Mouse (Mus musculus) frontal cortex, postnatal 36 days (tissue): ENCODE data around the gene Snip1.
A peak's percentile ranks its signal among the peaks of the same experiment; 100 is the strongest.

Source experiments
- DNase-seq, 2 experiments: peaks; one replicate each; pipeline ENCODE4 v3.0.0; 2022; ENCODE audit warnings: low spot score in 2 of 2

Snip1 gene

DNA sequence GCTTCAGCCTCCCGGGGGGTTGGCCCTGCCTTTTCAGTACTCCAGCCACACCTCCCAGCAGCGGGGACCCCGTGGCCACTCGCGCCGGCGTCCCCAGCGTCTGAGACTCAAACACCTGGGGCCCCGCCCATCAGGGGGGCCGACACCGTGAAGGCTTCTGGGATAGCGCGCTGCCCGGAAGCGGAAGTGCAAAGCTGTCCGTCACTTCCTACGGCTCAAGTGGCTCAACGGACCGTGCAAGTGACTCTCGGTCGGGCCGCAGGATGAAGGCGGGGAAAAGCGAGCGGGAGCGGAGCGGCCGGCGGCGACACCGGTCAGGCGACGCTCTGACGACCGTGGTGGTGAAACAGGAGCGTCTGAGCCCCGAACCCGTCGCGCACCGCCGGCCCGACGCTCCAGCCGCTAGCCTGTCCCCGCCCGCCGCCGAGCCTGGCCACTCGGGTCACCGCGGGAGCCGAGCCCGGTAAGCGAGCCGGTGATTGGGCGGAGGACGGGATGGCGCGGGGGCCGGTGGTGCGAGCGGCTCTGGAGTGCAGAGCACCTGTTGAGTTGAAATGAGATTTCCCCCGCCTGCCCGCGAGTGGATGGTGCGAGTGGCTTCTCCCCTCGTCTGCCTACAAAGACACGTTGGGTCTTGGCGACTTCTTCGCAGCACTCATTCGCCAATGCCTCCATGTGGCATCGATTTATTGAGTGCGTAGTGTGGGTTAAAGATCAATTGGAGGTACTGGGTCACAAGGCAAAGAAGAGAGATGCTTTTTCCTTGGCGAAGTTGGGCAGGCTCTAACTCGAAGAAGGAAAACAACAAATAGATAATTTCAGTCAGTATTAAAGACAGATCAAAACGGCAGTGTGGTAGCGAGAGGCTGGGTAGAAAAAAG is at the start of gene Snip1:
Gene Snip1 (plus strand): TSS at position 183 of the 881 bp plus-strand sequence.
- peak; percentile 96 to 97 for DNase-seq

DNA sequence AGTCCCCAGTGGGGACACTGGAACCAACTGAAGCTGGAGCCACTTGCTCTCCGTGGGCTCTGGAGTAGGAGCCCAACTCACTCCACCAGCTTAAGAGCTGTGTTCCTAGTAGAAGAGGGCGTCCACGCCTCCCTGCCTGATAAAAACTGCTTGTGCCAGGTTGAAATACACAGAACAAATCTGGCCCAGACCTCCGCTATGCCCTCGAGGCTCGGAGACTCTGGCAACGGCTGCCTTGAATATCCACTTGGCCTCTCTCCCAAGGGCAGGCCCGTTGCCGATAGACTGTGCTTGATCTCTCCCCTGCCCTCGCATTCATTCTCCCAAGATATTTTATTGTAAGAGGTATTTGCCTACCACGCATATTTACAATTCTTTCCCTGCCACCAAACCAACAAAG is 49.0 kb upstream of the Snip1 start:
- DNase-seq: no peak

DNA sequence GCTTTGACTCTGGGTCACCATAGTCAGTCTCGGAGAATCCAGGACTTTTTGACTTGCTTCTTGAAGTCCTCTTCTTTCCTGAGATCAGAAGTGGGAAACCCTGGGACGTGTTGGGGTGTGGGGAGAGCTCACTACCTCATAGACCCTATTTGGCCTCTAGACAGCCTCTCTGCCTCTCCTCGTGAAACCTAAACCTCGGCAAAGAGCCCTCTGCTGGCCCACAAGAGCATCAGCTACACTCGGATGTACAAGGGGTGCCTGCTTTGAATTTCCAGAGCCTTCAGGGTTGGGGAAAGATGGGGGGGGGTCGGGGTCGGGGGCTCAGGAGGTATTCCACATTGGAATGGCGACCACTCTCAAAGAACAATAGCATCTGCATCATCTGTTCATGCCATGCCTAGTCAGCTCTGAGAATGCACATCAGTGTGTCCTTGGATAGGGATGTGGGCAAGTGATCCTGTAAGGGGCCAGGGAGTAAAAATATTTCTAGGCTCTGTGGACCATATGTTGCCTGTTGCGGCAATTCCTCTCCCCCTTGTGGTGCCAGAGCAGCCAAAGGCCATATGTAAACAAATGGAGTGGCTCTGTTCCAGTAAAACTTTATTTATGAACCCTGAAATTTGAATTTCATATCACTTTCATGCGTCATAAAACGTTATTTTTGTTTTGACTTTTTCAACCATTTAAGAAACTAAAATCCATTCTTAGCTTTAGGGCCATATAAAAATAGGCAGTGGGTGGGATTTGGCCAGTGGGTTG is 45.5 kb upstream of the Snip1 start:
- peak; percentile 26 to 27 for DNase-seq

DNA sequence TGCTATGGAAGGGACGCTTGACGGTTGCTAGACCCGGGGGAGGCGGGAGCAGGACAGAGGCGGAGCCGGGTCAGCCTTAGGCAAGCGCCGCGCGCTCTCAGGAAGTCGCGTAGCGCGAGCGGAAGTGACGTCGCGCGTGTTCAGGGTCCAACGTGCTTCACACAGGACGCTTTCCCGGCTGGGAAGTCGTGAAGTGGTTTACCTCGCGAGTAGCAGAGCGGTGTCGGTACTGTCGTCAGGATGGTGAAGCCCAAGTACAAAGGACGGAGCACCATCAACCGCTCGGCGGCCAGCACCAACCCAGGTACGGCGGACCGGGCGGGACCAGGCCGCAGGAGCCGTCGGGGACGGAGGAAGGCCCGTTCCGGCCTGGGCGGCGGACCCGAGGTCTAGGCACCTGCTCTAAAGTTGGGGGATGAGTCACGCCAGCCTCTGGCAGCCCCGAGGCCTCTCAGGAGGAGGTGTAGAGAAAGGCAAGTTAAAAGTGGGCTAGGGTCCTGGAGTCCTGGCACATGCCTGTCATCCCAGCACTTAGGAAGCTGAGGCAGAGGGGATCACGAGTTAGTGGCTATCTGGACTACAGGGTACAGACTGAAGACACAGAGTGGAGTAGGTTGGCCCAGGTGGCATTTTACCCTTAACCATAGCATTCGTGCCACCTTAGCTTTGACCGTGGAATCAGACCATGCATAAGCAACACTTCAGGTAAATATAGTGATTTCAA is 36.4 kb upstream of the Snip1 start:
- peak; percentile 87 to 96 for DNase-seq

DNA sequence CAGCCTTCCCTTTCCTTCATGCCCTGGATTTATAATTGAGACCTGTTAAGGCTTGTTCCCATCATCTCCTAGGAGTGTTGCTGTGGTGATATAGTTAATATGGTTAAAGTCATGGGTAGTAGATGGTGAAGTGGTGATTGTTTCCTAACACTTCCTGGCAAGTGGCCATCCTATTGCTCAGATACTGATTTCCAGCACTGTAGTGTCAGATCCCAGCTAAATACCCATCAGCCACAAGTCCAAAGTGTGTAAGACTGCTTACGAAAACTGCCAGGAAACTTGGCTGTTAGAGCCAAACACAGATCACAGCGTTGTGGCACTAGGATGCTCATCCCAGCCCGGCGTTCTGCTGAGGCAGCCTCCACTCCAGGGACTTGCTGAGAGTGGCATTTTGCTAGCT is 32.1 kb upstream of the Snip1 start:
- DNase-seq: no peak

DNA sequence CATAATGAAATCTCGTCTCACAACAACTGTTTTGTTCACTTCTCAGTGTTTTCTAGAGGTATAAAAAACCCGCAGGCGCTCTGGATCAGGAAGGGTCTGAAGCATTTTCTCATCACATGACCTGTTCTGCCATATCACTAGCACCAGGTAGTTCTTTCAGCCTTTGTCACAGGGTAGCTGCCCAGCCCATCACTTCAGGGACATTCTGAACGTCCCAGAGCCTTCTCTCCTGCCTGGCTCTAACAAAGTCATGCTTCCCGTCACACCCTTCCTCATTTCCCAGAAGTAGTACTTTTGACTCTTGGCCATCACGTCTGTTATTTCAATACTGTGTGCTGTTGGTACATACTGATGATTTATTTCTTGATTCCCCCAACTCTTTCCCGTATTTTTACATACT is 22.0 kb upstream of the Snip1 start:
- no peak for DNase-seq

DNA sequence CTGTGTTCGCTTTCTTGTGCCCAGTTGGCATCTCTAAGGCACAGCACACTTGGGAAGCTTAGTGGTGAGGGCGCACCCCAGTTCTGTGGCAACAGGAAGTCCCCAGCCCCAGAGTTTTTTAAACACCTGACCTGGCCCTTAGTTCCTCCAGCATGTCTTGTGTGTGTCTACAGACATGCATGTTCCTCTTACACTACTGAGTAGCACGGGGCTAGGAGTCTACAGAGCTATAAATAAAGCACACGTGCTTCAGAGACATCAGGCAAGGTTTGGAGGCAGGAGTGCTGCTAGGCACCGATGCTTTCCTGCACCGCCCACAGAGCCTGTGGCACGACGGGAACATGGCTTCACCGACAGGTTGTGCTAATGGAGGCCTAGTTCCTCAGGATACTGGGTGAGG is 11.1 kb upstream of the Snip1 start:
- DNase-seq: peak in 1 of 2 experiments; percentile 26

DNA sequence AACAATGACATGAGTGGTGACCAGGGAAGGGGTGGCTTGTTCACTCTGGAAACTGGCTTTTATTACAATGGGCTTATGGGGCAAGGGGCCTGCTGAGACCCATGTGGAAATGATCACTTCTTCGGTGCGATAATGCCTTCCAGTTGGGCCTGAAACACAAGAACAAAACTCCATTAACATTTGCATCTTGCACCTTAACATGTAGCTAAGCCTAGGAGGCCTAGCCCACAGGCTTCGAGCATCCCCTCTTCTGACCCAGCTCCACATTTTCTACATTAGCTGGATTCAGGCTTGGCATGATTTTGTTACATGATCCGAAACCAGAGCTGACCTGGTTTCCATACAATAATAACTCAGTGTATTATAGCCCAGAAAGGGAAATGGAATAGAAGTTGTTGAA is 10.0 kb upstream of the Snip1 start:
- DNase-seq: no peak

DNA sequence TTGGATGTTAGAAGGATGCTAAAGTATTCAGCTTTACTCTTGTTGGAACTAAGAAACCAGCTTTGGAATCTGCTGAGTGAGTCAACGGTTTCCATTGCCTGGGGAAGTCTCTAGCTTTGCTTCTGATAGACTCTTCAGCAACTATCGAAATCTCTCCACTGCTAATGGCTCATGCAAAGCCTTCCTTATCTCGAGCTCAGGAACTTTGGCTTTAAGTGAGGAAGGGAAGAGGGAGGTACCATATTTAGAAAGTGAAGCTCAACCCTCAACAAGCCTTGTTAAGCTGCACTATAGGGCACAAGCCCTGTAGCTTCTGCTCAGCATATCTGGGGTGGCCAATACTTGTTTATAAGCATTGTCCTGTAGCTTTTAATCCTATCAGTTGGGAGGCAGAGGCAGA is 9.2 kb upstream of the Snip1 start:
- no peak for DNase-seq

DNA sequence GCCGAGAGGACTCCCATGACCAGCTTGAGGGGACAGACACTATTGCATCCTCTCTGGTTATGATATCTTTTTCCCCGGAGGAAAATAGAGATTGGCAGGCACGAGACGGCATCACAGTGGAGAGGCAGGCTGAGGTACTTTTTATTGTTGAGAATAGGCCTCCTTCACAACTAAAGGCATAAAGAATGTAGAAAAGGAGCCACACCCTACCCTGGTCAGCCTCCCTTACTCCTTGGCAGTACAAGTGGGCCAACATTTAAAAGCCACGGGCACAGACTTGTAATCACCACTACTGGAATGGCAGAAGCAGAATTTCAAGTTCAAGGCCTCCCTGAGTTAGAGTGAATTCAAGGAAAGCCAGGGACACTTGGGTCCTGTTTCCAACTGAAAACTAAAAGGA is 8.4 kb upstream of the Snip1 start:
- no peak for DNase-seq

DNA sequence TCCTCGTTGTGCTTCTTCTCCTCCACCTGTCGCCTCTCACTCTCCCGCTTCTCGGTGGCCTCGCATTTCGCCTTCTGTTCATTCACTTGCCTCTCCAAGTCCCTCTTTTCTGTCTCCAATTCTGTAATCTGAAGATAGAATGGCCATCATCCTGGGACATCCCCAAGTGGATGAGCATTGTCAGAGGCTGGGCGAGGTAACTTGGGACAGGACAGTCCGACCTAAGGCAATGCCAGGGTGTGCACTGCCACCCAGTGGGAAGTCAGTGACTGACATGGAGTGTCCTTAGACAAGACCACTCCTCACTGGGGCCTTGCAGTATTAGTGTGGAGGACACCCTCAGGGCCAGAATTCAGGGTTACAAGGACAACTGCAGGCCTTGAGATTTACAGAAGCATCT is 7.4 kb upstream of the Snip1 start:
- peak; percentile 45 to 54 for DNase-seq

DNA sequence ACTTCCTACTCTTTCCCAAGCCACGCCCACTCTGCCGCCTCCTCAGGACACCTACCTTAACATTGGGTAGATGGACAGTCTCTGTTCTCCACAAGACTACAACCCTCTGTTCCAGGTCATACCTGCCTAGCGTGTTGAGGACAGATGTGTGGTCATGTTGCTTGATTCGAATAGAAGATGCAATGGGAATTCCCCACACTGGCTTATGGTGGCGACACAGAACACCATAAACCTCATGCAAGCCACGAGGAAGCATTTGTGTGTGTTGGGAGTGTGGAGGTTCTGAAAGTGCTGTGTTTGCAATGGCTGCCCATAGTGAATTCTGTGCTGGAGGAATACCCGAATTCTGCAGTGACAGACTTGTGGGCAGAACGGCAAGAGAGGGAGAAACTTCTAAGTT is 2.6 kb upstream of the Snip1 start:
- no peak for DNase-seq

DNA sequence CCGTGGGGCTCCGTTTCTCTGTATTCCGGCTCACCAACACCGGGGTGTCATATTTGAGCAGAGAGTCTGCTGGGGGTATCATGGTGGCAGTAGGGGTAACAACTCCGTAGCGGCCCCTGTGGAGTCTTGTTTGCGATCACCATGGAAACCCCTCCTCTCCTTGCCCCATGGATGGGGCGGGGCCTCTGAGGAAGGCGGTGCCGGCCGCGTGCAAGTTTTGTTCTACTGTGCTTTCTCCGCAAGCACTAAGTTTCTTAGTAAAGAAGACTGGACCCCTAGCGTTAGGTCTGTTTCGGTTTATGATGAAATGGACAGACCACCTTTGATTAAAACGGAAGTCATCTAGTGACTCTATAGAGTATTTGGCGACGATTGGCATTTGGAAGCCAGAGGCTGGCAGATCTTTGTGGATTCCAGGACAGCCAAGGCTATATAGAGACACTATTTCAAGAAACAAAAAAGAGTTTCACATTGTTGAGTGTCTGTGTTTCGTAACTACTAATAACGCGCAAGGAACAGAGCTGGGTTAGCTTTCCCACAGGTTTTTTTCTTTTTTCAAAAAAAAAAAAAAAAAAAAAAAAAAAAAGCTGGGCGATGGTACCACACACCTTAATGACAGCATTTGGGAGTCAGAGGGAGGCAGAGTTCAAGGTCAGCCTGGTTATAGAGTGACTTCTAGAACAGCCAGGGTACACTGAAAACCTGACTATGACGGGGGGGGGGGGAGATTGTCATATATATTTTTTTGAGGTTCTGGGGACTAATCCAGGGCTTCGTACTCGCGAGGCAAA is 760 bp upstream of the Snip1 start, which contains the start of gene Dnali1:
Gene Dnali1 (minus strand): TSS at position 187 of the 791 bp plus-strand sequence.
- DNase-seq: peak; percentile 16 to 36

DNA sequence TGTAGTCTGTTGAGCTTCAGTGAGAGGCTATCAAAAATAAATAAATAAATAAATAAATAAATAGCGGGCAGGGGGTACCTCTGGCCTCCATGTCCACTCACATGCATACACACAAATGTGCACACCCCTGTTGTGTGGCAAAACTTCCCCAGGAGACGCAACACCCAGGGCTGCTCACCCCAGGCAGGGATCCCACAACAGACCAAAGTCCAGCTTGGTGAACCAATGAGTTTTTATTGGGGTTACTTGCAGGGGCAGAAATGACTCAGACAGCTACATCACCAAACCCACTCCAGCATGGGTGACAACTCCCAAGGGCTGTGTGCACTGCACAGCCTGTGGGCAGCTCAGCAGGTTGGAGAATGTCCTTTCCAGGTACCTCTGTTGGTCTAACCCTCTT is 11.2 kb downstream of the Snip1 start:
- DNase-seq: no peak

DNA sequence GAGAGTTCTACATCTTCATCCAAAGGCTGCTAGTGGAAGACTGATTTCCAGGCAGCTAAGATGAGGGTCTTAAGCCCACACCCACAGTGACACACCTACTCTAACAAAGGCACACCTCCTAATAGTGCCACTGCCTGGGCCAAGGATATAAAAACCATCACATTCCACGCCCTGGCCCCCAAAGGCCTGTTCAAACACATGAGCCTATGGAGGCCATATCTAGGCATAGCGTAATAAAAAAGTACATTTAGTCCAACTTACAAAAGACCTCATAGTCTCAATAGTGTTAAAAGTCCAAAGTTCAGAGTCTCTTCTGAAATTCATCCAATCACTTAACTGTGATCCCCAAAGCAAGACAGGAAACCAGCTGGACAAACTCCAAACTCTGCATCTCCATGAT is 12.2 kb downstream of the Snip1 start:
- DNase-seq: no peak

DNA sequence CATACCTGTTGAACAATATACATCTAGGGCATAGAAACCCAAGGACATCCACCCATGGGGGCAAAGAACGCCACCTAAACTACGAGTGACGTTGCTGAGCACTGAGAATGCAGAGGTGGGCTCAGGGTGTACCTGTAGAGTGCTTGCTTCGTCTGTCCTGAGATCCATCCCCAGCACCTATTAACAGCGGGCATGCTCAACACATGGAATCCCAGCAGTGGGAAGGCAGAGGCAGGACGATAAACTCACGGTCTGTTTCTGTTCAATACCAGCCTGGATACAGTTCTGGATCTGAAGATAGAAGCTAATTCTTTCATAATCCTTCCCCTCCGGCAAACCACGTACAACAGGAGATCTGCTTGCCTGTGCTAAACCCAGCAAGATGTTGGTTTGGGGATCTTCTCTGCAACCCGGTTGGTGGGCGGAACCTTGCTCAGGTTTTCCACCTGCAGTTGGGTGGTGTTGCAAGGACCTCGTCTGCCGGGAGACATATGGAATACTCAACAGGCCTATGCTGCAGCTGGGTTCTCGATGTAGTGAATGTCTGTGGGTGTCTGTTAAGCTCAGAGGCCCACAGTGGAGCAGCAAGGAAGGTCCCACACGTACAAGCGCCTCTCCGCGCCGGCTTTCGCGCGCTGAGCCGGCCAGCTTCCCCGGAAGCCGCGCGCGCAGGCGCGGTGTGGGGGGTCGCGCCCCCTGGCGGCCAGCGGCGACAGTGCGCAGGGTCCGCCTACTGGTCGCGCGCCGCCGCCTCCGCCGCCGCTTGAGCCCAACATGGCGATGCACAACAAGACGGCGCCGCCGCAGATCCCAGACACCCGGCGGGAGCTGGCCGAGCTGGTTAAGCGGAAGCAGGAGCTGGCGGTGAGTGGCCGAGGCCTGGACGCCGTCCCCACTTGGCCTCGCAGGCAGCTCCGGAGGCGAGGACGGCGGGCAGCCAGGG is 18.2 kb downstream of the Snip1 start, which contains the start of gene Meaf6:
Gene Meaf6 (plus strand): TSS at position 732 of the 943 bp plus-strand sequence.
- DNase-seq: peak; percentile 89 to 93

DNA sequence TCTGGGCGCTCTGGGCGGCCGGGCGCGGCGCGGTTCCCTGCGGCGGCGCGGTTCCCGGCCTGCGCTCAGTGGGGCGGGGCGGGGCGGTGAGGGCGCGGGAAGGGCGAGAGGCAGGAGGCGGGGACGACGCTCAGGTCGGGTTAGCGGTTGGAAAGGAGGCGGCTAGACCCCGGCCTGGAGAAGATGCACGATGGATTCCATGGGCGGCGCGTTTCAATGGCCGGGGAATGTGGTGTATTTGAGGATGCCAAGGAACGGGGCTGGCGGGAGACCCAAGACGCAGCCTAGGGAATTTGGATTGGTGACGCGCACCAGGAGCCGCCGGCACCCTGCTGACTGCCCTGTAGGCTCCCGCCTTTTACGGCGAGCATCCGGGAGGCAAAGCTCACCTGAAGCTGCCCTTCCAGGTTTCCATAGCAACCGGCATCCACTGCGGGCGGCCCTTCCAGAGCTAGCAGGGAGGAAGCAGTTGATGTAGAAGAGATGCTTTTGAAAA is 18.9 kb downstream of the Snip1 start:
- DNase-seq: peak; percentile 69 to 77

DNA sequence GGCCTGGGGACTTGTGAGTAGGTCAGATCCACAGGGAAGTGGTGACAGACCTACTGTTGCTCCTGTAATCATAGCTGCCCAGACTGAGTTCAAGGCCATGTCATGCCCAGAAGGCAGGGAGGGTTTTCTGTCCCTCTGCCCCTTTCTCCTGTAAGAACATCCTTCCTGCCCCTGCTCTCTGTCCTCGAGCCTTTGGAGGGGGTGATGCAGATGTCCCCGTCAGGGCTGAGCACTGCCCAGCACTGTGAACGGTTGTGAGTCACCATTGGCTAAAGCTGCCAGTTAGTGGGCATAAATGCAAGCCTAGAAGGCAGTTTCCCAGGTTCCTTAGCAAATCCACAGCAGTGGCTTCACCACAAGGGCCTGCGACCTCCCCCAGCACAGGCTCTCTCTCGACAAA is 26.6 kb downstream of the Snip1 start:
- DNase-seq: no peak

DNA sequence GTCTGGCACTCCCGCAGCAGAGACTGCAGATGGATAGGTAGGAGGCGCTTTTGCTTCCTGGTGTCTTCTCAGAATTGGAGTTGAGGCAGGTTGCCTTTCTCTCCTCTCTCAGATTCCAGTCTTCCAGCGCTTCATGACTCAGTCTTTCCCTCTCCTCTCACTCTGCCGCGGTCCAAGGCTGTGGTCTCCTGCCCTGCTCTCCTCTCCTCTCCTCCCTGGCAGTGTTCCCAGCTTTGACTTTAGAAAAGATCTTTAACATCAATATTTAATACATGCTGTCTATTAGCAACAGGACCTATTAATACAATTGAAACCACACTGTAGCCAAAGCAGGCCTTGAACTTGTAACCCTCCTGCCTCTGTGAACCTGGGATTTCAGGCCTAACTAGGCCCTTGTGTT is 29.6 kb downstream of the Snip1 start:
- no peak for DNase-seq

DNA sequence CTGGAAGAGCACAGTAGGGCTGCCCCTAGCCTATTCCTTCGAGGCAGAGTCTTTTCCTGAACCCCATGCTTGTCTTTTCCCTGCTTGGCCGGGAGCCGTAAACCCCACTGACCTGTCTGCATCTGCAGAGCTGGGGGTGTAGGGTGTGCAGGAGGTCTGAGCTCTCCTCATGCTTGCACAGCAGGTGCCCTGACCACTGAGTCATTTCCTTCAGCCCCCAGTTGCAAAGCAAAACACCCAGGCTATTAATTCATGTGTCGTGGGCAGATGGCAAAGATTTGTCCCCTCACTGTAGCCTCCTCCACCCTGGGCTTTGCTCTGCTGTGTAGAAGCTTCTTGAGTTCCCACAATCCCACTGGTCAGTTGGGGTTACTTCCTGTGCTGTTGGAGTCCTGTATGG is 30.9 kb downstream of the Snip1 start:
- no peak for DNase-seq
